Mouse (Mus musculus): ENCODE results near the gene Ube2dnl2.

The Ube2dnl2 gene

DNA sequence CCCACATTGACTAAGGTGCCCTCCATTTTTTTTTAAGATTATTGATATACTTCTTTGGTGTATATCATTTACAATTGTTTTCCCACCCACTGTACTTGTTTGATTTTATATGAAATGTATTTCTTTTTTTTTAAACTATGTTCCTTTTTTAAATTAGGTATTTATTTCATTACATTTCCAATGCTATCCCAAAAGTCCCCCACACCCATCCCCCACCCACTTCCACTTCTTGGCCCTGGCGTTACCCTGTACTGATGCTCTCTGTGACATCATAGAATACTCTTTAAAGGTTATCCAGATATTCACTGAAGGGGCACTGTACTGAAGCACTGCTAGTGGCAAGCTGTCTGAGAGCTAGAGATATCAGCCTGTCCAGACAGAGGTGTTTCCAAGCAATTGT lies at the start of gene Ube2dnl2:
Ube2dnl2 (plus strand) TSS at position 301 of the 400 bp plus-strand sequence.
- no peak for DNase-seq (ENCODE audit: low spot score)

DNA sequence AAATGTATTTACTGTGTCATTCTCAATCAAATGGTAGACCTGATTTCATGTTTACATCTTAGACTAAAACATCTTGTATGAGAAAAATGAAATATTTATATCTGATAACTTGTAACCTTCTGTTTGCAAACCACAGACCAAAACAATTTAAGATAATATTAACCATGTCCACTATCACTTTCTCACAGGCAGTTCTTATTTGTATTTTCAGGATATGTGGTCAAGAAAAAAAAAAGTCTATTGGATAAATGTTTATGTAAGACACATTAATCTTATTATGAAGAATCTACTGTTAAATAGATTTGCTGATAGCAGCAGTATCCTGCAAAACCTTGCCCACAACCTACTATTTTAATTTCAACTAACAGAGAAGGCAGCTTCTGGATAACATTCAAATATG lies 11.9 kb upstream of the Ube2dnl2 start:
- no peak for DNase-seq (ENCODE audit: low spot score)

DNA sequence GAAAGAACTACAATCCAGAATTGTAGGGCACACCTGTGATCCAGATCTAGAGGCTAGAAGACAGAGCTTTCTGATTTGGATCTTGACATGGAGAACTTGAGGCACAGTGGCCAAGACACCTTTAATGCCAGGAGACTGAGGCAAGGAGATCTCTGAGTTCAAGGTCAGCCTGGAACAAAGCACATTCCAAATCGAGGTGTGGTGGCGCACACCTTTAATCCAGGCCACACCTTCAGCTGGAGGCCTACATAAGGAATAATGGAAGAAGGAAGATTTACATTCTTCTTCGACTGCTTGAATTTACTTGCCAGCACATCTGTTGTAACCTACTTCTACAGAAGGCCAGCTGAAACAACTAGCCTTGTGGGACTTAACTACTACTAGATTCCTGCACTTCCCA lies 9.9 kb upstream of the Ube2dnl2 start:
- DNase-seq (ENCODE audit: low spot score): no peak

DNA sequence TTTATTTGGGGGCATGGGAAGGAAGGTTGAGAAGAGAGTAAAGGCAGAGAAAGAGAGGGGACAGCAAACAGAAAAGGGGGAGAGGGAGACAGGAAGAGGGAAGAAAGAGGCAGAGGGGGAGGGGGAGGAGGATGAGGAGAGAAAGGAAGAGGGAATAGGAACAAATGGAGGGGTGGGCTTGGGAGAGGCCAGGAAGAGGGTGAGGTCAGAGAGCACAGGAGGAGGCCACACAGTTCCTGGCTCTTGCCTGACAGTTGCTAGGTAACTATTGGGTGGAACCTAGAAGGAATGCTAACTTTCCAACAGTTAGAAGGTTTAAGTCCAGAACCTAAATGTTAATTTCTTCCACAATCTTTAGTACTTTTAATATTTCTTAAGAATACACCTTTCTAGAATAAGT lies 4.0 kb upstream of the Ube2dnl2 start:
- DNase-seq (ENCODE audit: low spot score): no peak

DNA sequence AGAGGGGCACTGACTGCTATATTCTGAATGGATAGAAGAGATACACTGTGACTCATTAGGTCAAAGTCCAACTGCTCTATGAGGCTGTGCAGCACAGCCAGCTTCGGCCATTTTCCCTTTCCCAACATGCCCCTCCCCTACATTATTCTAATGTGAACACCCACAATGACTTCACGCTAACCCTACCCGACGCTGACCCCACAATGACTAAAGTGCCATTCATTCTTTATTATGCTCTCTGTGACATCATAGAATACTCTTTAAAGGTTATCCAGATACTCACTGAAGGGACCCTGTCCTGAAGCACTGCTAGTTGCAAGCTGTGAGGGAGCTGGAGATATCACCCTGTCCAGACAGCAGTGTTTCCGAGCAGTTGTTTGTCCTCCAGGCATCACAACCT lies 2.7 kb upstream of the Ube2dnl2 start, which contains the start of gene Ube2dnl1:
Ube2dnl1 (plus strand) TSS at position 301 of the 400 bp plus-strand sequence.
- no peak for DNase-seq (ENCODE audit: low spot score)

DNA sequence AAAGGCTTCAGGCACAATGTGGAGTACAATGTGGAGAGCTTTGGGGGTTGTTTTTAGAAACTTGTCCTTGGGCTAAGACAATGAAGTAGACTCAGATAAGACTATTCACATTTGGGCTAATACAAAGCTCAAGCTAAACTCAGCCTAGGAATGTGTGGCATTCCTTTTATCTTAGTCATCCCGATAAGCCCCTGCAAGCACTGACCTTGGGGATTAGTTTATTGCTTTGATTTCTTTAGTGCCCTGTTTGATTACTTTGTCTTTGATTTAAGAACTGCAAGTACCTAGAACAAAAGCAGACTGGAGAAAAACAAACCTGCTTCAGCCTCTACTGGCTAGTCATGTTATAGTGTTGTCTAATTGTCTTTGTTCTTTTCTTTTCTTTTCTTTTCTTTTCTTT lies 47.7 kb downstream of the Ube2dnl2 start:
- no peak for DNase-seq (ENCODE audit: low spot score)
